In genomic region chrX:159210892-159211583, GRCm38 (mm10) we compare ENCODE assay signal across 15 mouse cellular contexts. TPM values are rescaled to one million over a fixed set of nuclear protein-coding genes. Genes with fewer than 3 reads are reported as not detected.
DNase-seq lines count a peak whose midpoint lies in the region; TF ChIP-seq lines count a peak whose summit lies in the region.
"Had no signal": no experiment of that assay in that cellular context is flagged by ENCODE, and none has a peak within 500 bp of the region (broad histone marks: within the 10 kb centered on the region; RNA-seq: fewer than 3 reads in every experiment).

No protein-coding gene starts in this region.

- H3K27me3 ChIP-seq in myocyte (ENCODE audit: control insufficient read depth, insufficient read depth, insufficient read length): no peaks in the 10 kb centered on the region

- H3K79me2 ChIP-seq in myocyte (ENCODE audit: control insufficient read depth, insufficient read depth): no peaks in the 10 kb centered on the region

- no peak overlapping the region for H3K4me3 ChIP-seq in left cerebral cortex, adult 2 months
- peak overlapping the region; percentile 15; the same call in 1 of the 2 replicates for H3K4me3 ChIP-seq in bone marrow macrophage, adult 2 months (ENCODE audit: insufficient read depth, low read length)
- no peak overlapping the region for H3K4me3 ChIP-seq in myocyte
- H3K4me3 ChIP-seq: erythroblast, embryonic 14.5 days; heart, embryonic 10.5 days; hindbrain, embryonic 10.5 days; layer of hippocampus, adult 2 months had no signal

- 0 out of 2 replicates have a peak overlapping the region, but pooled peaks have one; percentile 4 for H3K27ac ChIP-seq in left cerebral cortex, adult 2 months
- H3K27ac ChIP-seq in bone marrow macrophage, adult 2 months (ENCODE audit: insufficient read depth, low read depth, low read length): peak overlapping the region; percentile 82
- H3K27ac ChIP-seq: heart, embryonic 10.5 days; hindbrain, embryonic 10.5 days; layer of hippocampus, adult 2 months had no signal

- intact Hi-C loops in left cerebral cortex, adult 2 months (cut with DNase I): loop anchor here (2.0 to 10.0 kb wide), 3 partner anchors 44 to 226 kb away; no protein-coding TSS in a partner anchor

- H3K36me3 ChIP-seq in myocyte (ENCODE audit: control insufficient read depth, insufficient read depth): no peaks in the 10 kb centered on the region
- H3K36me3 ChIP-seq: heart, embryonic 10.5 days; hindbrain, embryonic 10.5 days had no signal

- no peak for DNase-seq in left cerebral cortex, adult 2 months (ENCODE audit: extremely low spot score in 1 of 2, low spot score in 2 of 2)
- no peak for DNase-seq in left cerebral cortex, adult 18-20 months (ENCODE audit: low spot score in 2 of 2)
- DNase-seq in CD4-positive helper T cell, adult 2 months (ENCODE audit: low read depth, low spot score): peak; percentile 55
- DNase-seq in layer of hippocampus, adult 18-20 months (ENCODE audit: low spot score in 2 of 2): no peak
- DNase-seq in c-Kit-positive CD71-positive TER-119-positive erythroid progenitor cells, embryonic 14.5 days (ENCODE audit: low spot score): no peak
- DNase-seq in adrenal gland, postnatal 10 days: no peak
- DNase-seq: adrenal gland, adult 2 months; kidney, adult 11 months; liver had no signal

- no peak for TF ChIP-seq POLR2A in bone marrow macrophage, adult 2 months (IDR thresholded peaks at IDR 0.05; ENCODE audit: borderline replicate concordance, low read depth, low read length)
- TF ChIP-seq POLR2A in myocyte (IDR thresholded peaks at IDR 0.05; ENCODE audit: insufficient read length, low read depth): no peak

- TF ChIP-seq CTCF in left cerebral cortex, adult 2 months (IDR thresholded peaks at IDR 0.05): no peak
- TF ChIP-seq CTCF in bone marrow macrophage, adult 2 months (IDR thresholded peaks at IDR 0.05; ENCODE audit: low read depth, low read length): no peak

- H3K4me2 ChIP-seq in myocyte (ENCODE audit: low read depth): peak overlapping the region; percentile 70

- H3ac ChIP-seq in myocyte (ENCODE audit: control insufficient read depth, insufficient read length): no peak overlapping the region

- H3K4me1 ChIP-seq in bone marrow macrophage, adult 2 months (ENCODE audit: control insufficient read depth, insufficient read depth, low read length): peaks cover 15% of the 10 kb centered on the region
- H3K4me1 ChIP-seq: heart, embryonic 10.5 days; hindbrain, embryonic 10.5 days had no signal

TF ChIP-seq in myocyte, 11 proteins besides CTCF, POLR2A, EP300 and RAD21:
- TF ChIP-seq E2F4 (IDR thresholded peaks at IDR 0.05; ENCODE audit: insufficient read depth) (no peak), MYOD1 (IDR thresholded peaks at IDR 0.05; ENCODE audit: control insufficient read depth in 1 of 3, insufficient read length in 2 of 3, low read depth in 2 of 3) (peak; percentile 3 to 51 (median 9)), POLR2AphosphoS2 (IDR thresholded peaks at IDR 0.05; ENCODE audit: insufficient read length, low read depth) (no peak), MAX (IDR thresholded peaks at IDR 0.05; ENCODE audit: low read depth) (no peak), CEBPB (IDR thresholded peaks at IDR 0.05; ENCODE audit: insufficient read depth, poor library complexity, severe bottlenecking) (no peak), TCF12 (IDR thresholded peaks at IDR 0.05; ENCODE audit: insufficient read depth, poor library complexity, severe bottlenecking) (no peak)

RNA-seq across cellular contexts. Expression of gene Rps6ka3, which starts 0.9 kb away (rescaled TPM):
- 10 to 100 TPM; 53.5 TPM for total RNA-seq in left cerebral cortex, adult 2 months (2021)
- total RNA-seq in left cerebral cortex, adult 18-20 months (2021): 10 to 100 TPM; 52.9 to 56.1 TPM
- polyA plus RNA-seq in bone marrow macrophage, adult 2 months (2012; ENCODE audit: insufficient read depth, insufficient read length, missing spikeins): 49.1 and 79.0 TPM in 2 replicates
- 10.0 TPM for polyA plus RNA-seq in myocyte (2012; fragmentation: generic; extraction: Trizol)
- 10 to 100 TPM; 25.0 to 25.7 TPM for total RNA-seq in layer of hippocampus, adult 18-20 months (2021)
- total RNA-seq in adrenal gland, postnatal 10 days (2021): 10 to 100 TPM; 49.3 to 55.5 TPM
